Mouse (Mus musculus) ES-E14 (cell line): Measurements from ENCODE around the gene Hs6st3.

Source experiments
- CHD2 ChIP-seq: IDR thresholded peaks from 2 replicates; pipeline ENCODE4 v1.6.1; 2014; ENCODE audit warnings: mild to moderate bottlenecking, low read depth, low read length, inconsistent platforms
- HCFC1 ChIP-seq: IDR thresholded peaks from 2 replicates; pipeline ENCODE4 v1.6.1; 2012; ENCODE audit warnings: low read length, inconsistent platforms, borderline replicate concordance; ENCODE audit not compliant: insufficient read depth
- MAFK ChIP-seq: IDR thresholded peaks from 2 replicates; pipeline ENCODE4 v1.6.1; 2014; ENCODE audit warnings: mild to moderate bottlenecking, low read depth, low read length, inconsistent platforms; ENCODE audit not compliant: insufficient read depth
- ZC3H11A ChIP-seq: IDR thresholded peaks from 2 replicates; pipeline ENCODE4 v1.6.1; 2012; ENCODE audit warnings: low read depth, mild to moderate bottlenecking, inconsistent platforms, low read length, borderline replicate concordance

- TF ChIP-seq CHD2 (no peak), ZC3H11A (no peak), MAFK (no peak), HCFC1 (no peak)
Measured at GRCm38 (mm10) chr14:119667421-119667820, 529.3 kb downstream of the Hs6st3 start.
